Mouse (Mus musculus): ENCODE measurements around the gene St6galnac3. TPM values are rescaled to one million over a fixed set of nuclear protein-coding genes. Genes with fewer than 3 reads are reported as not detected.

St6galnac3 gene
- total and polyA plus RNA-seq, 3 experiments: 0.08 to 1.1 (median 0.38) TPM

- H3K27ac ChIP-seq (ENCODE audit: insufficient read depth, low read depth): no peak overlapping the region
- H3K4me1 ChIP-seq (ENCODE audit: control insufficient read depth in 1 of 2, insufficient read depth in 2 of 2): peaks cover 3 to 9% of the 10 kb centered on the region in 2 experiments
- peak; percentile 87 for DNase-seq (ENCODE audit: extremely low read depth)
- no peak overlapping the region for H3K4me3 ChIP-seq (replicated peaks in 1 of 3; ENCODE audit: low read depth in 2 of 3, low read length in 2 of 3, poor library complexity in 1 of 3)
- dilution Hi-C loops (cut with MboI; ENCODE audit: extremely low pct_ligation_motif_present, extremely low pct_unique_long_range_greater_than_20kb, low sequenced_read_pairs) (loop anchor here (25.0 kb wide), 1 partner anchor 154 kb away; no protein-coding TSS in a partner anchor), in situ Hi-C loops (cut with MboI; ENCODE audit: low pct_ligation_motif_present, low pct_unique_long_range_greater_than_20kb, low sequenced_read_pairs) (no loop called here)
- peaks cover 8% of the 10 kb centered on the region for H3K27me3 ChIP-seq (replicated peaks)
- H3K79me2 ChIP-seq (replicated peaks; ENCODE audit: control insufficient read depth, extremely low read depth, insufficient read depth, poor library complexity, severe bottlenecking): no peaks in the 10 kb centered on the region
- H3K9ac ChIP-seq (ENCODE audit: insufficient read depth, low read depth): no peak overlapping the region
- no peaks in the 10 kb centered on the region for H3K36me3 ChIP-seq (replicated peaks in 1 of 2; ENCODE audit: control insufficient read depth in 1 of 2, insufficient read depth in 1 of 2, low read length in 1 of 2)
- no peaks in the 10 kb centered on the region for H3K9me3 ChIP-seq (replicated peaks; ENCODE audit: low read length)
- TF ChIP-seq ZC3H11A (IDR thresholded peaks at IDR 0.05; ENCODE audit: low read depth, low read length) (no peak), KAT2A (IDR thresholded peaks at IDR 0.05; ENCODE audit: insufficient replicate concordance, low read length) (no peak), RCOR1 (conservative IDR thresholded peaks at IDR 0.05; ENCODE audit: low read depth, low read length) (no peak), CHD1 (IDR thresholded peaks at IDR 0.05; ENCODE audit: low read depth, low read length) (no peak), ETS1 (conservative IDR thresholded peaks at IDR 0.05; ENCODE audit: low read depth, low read length) (no peak), ELF1 (IDR thresholded peaks at IDR 0.05; ENCODE audit: low read depth, low read length) (no peak), EP300 (IDR thresholded peaks at IDR 0.05; ENCODE audit: low read length) (no peak), BHLHE40 (IDR thresholded peaks at IDR 0.05; ENCODE audit: low read depth, low read length) (peak; percentile 77), SMC3 (IDR thresholded peaks at IDR 0.05; ENCODE audit: low read depth, low read length) (peak; percentile 85), MEF2A (IDR thresholded peaks at IDR 0.05; ENCODE audit: borderline replicate concordance, low read depth, low read length) (no peak), CTCF (conservative IDR thresholded peaks at IDR 0.05 in 1 of 2, IDR thresholded peaks at IDR 0.05 in 1 of 2; ENCODE audit: low read depth in 2 of 2, low read length in 2 of 2) (peak; percentile 87 to 97), ZMIZ1 (IDR thresholded peaks at IDR 0.05; ENCODE audit: low read depth, low read length) (no peak), E2F4 (IDR thresholded peaks at IDR 0.05; ENCODE audit: insufficient replicate concordance, low read depth, low read length) (no peak), MAZ (IDR thresholded peaks at IDR 0.05; ENCODE audit: low read depth, low read length) (peak; percentile 89), ZKSCAN1 (IDR thresholded peaks at IDR 0.05; ENCODE audit: borderline replicate concordance, low read depth, low read length) (no peak), RAD21 (IDR thresholded peaks at IDR 0.05; ENCODE audit: low read depth, low read length) (peak; percentile 84), CHD2 (IDR thresholded peaks at IDR 0.05; ENCODE audit: low read length) (no peak), SIN3A (IDR thresholded peaks at IDR 0.05; ENCODE audit: low read length) (0 out of 2 replicates have a peak, but pooled peaks have one; percentile 46), POLR2AphosphoS2 (IDR thresholded peaks at IDR 0.05; ENCODE audit: low read depth, low read length) (no peak), JUND (conservative IDR thresholded peaks at IDR 0.05; ENCODE audit: low read depth, low read length) (no peak), POLR2A (IDR thresholded peaks at IDR 0.05; ENCODE audit: low read depth, low read length) (no peak), JUN (IDR thresholded peaks at IDR 0.05; ENCODE audit: insufficient read depth, low read depth, low read length) (no peak), USF1 (IDR thresholded peaks at IDR 0.05; ENCODE audit: low read depth, low read length) (no peak), GABPA (IDR thresholded peaks at IDR 0.05; ENCODE audit: insufficient replicate concordance, low read depth, low read length) (no peak), NRF1 (IDR thresholded peaks at IDR 0.05; ENCODE audit: low read depth, low read length) (no peak), ZNF384 (IDR thresholded peaks at IDR 0.05; ENCODE audit: low read depth, low read length) (no peak), PAX5 (IDR thresholded peaks at IDR 0.05; ENCODE audit: low read length) (no peak), MXI1 (IDR thresholded peaks at IDR 0.05; ENCODE audit: low read depth, low read length) (0 out of 2 replicates have a peak, but pooled peaks have one; percentile 23), USF2 (conservative IDR thresholded peaks at IDR 0.05; ENCODE audit: low read depth, low read length) (no peak), TBP (conservative IDR thresholded peaks at IDR 0.05; ENCODE audit: low read depth, low read length) (no peak), MYC (IDR thresholded peaks at IDR 0.05; ENCODE audit: low read depth, low read length) (peak; percentile 29; the same call in 1 of the 2 replicates), IRF4 (IDR thresholded peaks at IDR 0.05; ENCODE audit: low read depth, low read length) (0 out of 2 replicates have a peak, but pooled peaks have one; percentile 44), MAX (IDR thresholded peaks at IDR 0.05; ENCODE audit: low read length) (peak; percentile 14; the same call in 1 of the 2 replicates), HCFC1 (IDR thresholded peaks at IDR 0.05; ENCODE audit: low read depth, low read length) (no peak), UBTF (IDR thresholded peaks at IDR 0.05; ENCODE audit: low read depth, low read length) (no peak), TCF12 (IDR thresholded peaks at IDR 0.05; ENCODE audit: low read depth, low read length) (no peak), MAFK (IDR thresholded peaks at IDR 0.05; ENCODE audit: insufficient replicate concordance, low read length) (no peak), NELFE (IDR thresholded peaks at IDR 0.05; ENCODE audit: low read depth, low read length) (no peak)
- peak overlapping the region; percentile 48 for H3K4me2 ChIP-seq (ENCODE audit: insufficient read depth, low read depth, poor library complexity, severe bottlenecking)
These were observed 66.8 kb downstream of the St6galnac3 start for GRCm38 (mm10) chr3:153658051-153658777.

All from CH12.LX (cell line).